Comparison of ENCODE assay signal across 11 mouse cellular contexts in genomic region chr11:106355382-106356128, GRCm38 (mm10). TPM values are rescaled to one million over a fixed set of nuclear protein-coding genes. Genes with fewer than 3 reads are reported as not detected.
DNase-seq lines count a peak whose midpoint lies in the region; ATAC-seq and TF ChIP-seq lines count a peak whose summit lies in the region.
"Had no signal": no experiment of that assay in that cellular context is flagged by ENCODE, and none has a peak within 500 bp of the region (broad histone marks: within the 10 kb centered on the region; RNA-seq: fewer than 3 reads in every experiment).

No protein-coding gene starts in this region.

- no peak overlapping the region for H3K9ac ChIP-seq in heart, embryonic 11.5 days (ENCODE audit: low read depth, low read length)
- H3K9ac ChIP-seq in lung, postnatal 0 days (replicated peaks; ENCODE audit: low read depth) = no peak overlapping the region
- H3K9ac ChIP-seq: hindbrain, embryonic 14.5 days had no signal

- H3K4me3 ChIP-seq in heart, embryonic 11.5 days (ENCODE audit: low read depth, low read length) = no peak overlapping the region
- H3K4me3 ChIP-seq in lung, postnatal 0 days (ENCODE audit: low read depth, low read length) = no peak overlapping the region
- H3K4me3 ChIP-seq: erythroblast, embryonic 14.5 days had no signal

- H3K27ac ChIP-seq in heart, embryonic 11.5 days (ENCODE audit: low read depth, low read length) = 0 out of 2 replicates have a peak overlapping the region, but pooled peaks have one; percentile 12
- no peak overlapping the region for H3K27ac ChIP-seq in lung, postnatal 0 days (ENCODE audit: low read length)
- H3K27ac ChIP-seq: hindbrain, embryonic 14.5 days had no signal

- TF ChIP-seq EP300 in lung, postnatal 0 days (IDR thresholded peaks at IDR 0.05) = no peak

- H3K4me2 ChIP-seq in heart, embryonic 11.5 days = no peak overlapping the region
- no peak overlapping the region for H3K4me2 ChIP-seq in lung, postnatal 0 days (replicated peaks; ENCODE audit: low read depth, low read length)
- H3K4me2 ChIP-seq: hindbrain, embryonic 14.5 days had no signal

- 52% methylated on average over 17 of the region's 19 CpGs for WGBS in heart, embryonic 11.5 days (ENCODE audit: insufficient replicate concordance)
- 42% methylated on average over 19 of the region's 19 CpGs for WGBS in lung, postnatal 0 days

- no peaks in the 10 kb centered on the region for H3K27me3 ChIP-seq in heart, embryonic 11.5 days (ENCODE audit: control insufficient read depth, insufficient read depth, low read length)
- H3K27me3 ChIP-seq in lung, postnatal 0 days (replicated peaks; ENCODE audit: insufficient read depth, low read length) = no peaks in the 10 kb centered on the region

- no peak for ATAC-seq in heart, embryonic 11.5 days (replicated peaks; ENCODE audit: insufficient number of reproducible peaks, low FRiP score, low TSS enrichment)
- ATAC-seq in lung, postnatal 0 days = peak; percentile 71

- no peak for DNase-seq in heart, postnatal 25 days (ENCODE audit: low spot score)
- peak; percentile 26 for DNase-seq in adrenal gland, adult 8-10 months
- DNase-seq in cerebellum, postnatal 10 days = peak; percentile 72 to 79
- peak; percentile 12 for DNase-seq in lung, postnatal 0 days (ENCODE audit: low spot score)
- DNase-seq in right cerebral cortex, postnatal 25 days = no peak
- no peak for DNase-seq in right cerebral cortex, postnatal 10 days (ENCODE audit: low spot score in 2 of 2)
- no peak for DNase-seq in MN1 (ENCODE audit: low spot score)

- no peaks in the 10 kb centered on the region for H3K9me3 ChIP-seq in heart, embryonic 11.5 days (replicated peaks; ENCODE audit: control insufficient read depth, low read length)
- no peaks in the 10 kb centered on the region for H3K9me3 ChIP-seq in lung, postnatal 0 days (ENCODE audit: low read length)

- intact Hi-C loops in heart, postnatal 25 days (cut with DNase I) = no loop called here

- no peak for TF ChIP-seq CTCF in lung, postnatal 0 days (IDR thresholded peaks at IDR 0.05)

- peaks cover 12% of the 10 kb centered on the region for H3K4me1 ChIP-seq in heart, embryonic 11.5 days (ENCODE audit: control insufficient read depth, insufficient read depth, low read length)
- H3K4me1 ChIP-seq in lung, postnatal 0 days (ENCODE audit: insufficient read depth, low read depth, low read length) = no peaks in the 10 kb centered on the region

- H3K36me3 ChIP-seq in heart, embryonic 11.5 days (ENCODE audit: control insufficient read depth, insufficient read depth, low read length) = no peaks in the 10 kb centered on the region
- H3K36me3 ChIP-seq in lung, postnatal 0 days (ENCODE audit: insufficient read depth, low read length) = no peaks in the 10 kb centered on the region

RNA-seq across cellular contexts. Expression of gene Scn4a, which starts 2.5 kb away (rescaled TPM):
- 0.07 and 0.38 TPM in 2 replicates for polyA plus RNA-seq in heart, embryonic 11.5 days (2014; fragmentation: Nextera tagmentation; extraction: Ambion mirVana)
- 1 to 10 TPM; 9.7 to 9.9 TPM for total RNA-seq in heart, postnatal 25 days (2021)
- under 1 TPM in 3 of 4 experiments, not detected in 1; 0.06 to 0.43 (median 0.07) TPM for total RNA-seq in adrenal gland, adult 8-10 months (2022)
- polyA plus RNA-seq in lung, postnatal 0 days (2015; fragmentation: Nextera tagmentation; extraction: Ambion mirVana) = 0.04 TPM in 1 of 2 replicates, not detected in the other
- polyA plus RNA-seq: erythroblast, embryonic 14.5 days; hindbrain, embryonic 14.5 days had no signal

RNA-seq across cellular contexts. Expression of gene Prr29, which starts 9.7 kb away (rescaled TPM):
- polyA plus RNA-seq in heart, embryonic 11.5 days (2014; fragmentation: Nextera tagmentation; extraction: Ambion mirVana) = 0.14 TPM in 1 of 2 replicates, not detected in the other
- total RNA-seq in heart, postnatal 25 days (2021) = under 1 TPM; 0.73 to 0.95 TPM
- total RNA-seq in adrenal gland, adult 8-10 months (2022) = under 1 TPM in 1 of 4 experiments, not detected in 3; 0.65 TPM
- polyA plus RNA-seq in lung, postnatal 0 days (2015; fragmentation: Nextera tagmentation; extraction: Ambion mirVana) = 8.9 and 10.2 TPM in 2 replicates
- total RNA-seq: left cerebral cortex, adult 8-10 months had no signal
- polyA plus RNA-seq: erythroblast, embryonic 14.5 days; hindbrain, embryonic 14.5 days had no signal

RNA-seq across cellular contexts. Expression of gene Icam2, which starts 32.3 kb away (rescaled TPM):
- 73.2 and 76.2 TPM in 2 replicates for polyA plus RNA-seq in heart, embryonic 11.5 days (2014; fragmentation: Nextera tagmentation; extraction: Ambion mirVana)
- 10 to 100 TPM; 26.1 to 32.0 TPM for total RNA-seq in heart, postnatal 25 days (2021)
- total RNA-seq in adrenal gland, adult 8-10 months (2022) = 10 to 100 TPM; 10.0 to 15.8 (median 13.6) TPM
- polyA plus RNA-seq in lung, postnatal 0 days (2015; fragmentation: Nextera tagmentation; extraction: Ambion mirVana) = 284 and 329 TPM in 2 replicates

RNA-seq across cellular contexts. Expression of gene Cd79b, which starts 41.0 kb away (rescaled TPM):
- polyA plus RNA-seq in heart, embryonic 11.5 days (2014; fragmentation: Nextera tagmentation; extraction: Ambion mirVana) = 0.73 and 1.3 TPM in 2 replicates
- 1 to 10 TPM; 1.3 to 2.8 TPM for total RNA-seq in heart, postnatal 25 days (2021)
- total RNA-seq in adrenal gland, adult 8-10 months (2022) = 1 to 10 TPM; 1.2 to 2.3 (median 1.6) TPM
- polyA plus RNA-seq in lung, postnatal 0 days (2015; fragmentation: Nextera tagmentation; extraction: Ambion mirVana) = 10.8 and 11.8 TPM in 2 replicates

RNA-seq across cellular contexts. Expression of gene Gh, which starts 53.9 kb away (rescaled TPM):
- polyA plus RNA-seq in heart, embryonic 11.5 days (2014; fragmentation: Nextera tagmentation; extraction: Ambion mirVana) = not detected in 2 replicates
- not detected for total RNA-seq in heart, postnatal 25 days (2021)
- not detected for total RNA-seq in adrenal gland, adult 8-10 months (2022)
- not detected in 2 replicates for polyA plus RNA-seq in lung, postnatal 0 days (2015; fragmentation: Nextera tagmentation; extraction: Ambion mirVana)
- polyA plus RNA-seq: erythroblast, embryonic 14.5 days; hindbrain, embryonic 14.5 days had no signal

Comparison
In these comparisons a context has a peak if more than half of its experiments do, and no peak if none do; other contexts are left out.
1. DNase-seq: peak in adrenal gland, adult 8-10 months (single experiment), cerebellum, postnatal 10 days (2 of 2) and lung, postnatal 0 days (single experiment); none in heart, postnatal 25 days (single experiment), right cerebral cortex, postnatal 25 days (single experiment), right cerebral cortex, postnatal 10 days (0 of 2) and MN1 (single experiment).
2. RNA of gene Scn4a, which starts 2.5 kb away (total RNA-seq): 9.7 to 9.9 TPM in heart, postnatal 25 days; 0.06 to 0.43 TPM in adrenal gland, adult 8-10 months; every median in the first group is over 4 times any median in the second.